Mouse (Mus musculus) lung, adult 2 months (tissue): ENCODE data around the gene Csf1.

Experiments
- CTCF ChIP-seq: fragments of 200-500 bp; IDR thresholded peaks from 2 replicates; pipeline ENCODE4 v1.5.1; 2011; ENCODE audit warnings: mild to moderate bottlenecking, low read length, control low read depth; ENCODE audit not compliant: insufficient read depth
- POLR2A ChIP-seq: fragments of 200-500 bp; IDR thresholded peaks from 2 replicates; pipeline ENCODE4 v1.6.1; 2011; ENCODE audit warnings: low read depth, mild to moderate bottlenecking, control low read depth, low read length, borderline replicate concordance; ENCODE audit errors: extremely low read depth

- TF ChIP-seq POLR2A (no peak), CTCF (no peak)
Observed at GRCm38 (mm10) chr3:107766804-107767203, 6.5 kb upstream of the Csf1 start.
